Mouse (Mus musculus): ENCODE data around the gene Slc17a1. TPM values are rescaled to one million over a fixed set of nuclear protein-coding genes. Genes with fewer than 3 reads are reported as not detected.

Gene Slc17a1
- 0.77 and 0.97 TPM in 2 replicates for polyA plus RNA-seq (2015; fragmentation: Nextera tagmentation; extraction: Ambion mirVana)

DNA sequence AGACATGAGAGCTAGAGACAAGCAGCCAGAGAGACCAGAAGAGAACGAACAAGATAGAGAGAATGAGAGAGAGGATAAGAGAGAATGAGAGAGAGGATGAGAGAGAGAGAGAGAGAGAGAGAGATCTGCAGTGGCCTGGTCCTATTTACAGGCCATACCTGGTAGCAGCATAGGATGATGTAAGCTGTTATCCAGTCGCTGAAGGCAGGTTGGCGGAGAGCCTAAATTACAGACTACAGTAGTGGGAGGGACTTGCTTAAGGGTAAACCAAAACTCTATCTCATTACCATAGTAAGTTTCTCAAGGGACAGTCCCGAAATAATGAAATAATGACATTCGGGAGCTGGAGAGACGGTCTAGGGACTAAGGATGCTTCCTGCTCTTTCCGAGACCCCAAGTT, at the start of gene Slc17a1:
TSS of gene Slc17a1 (plus strand) at position 346 of the 400 bp plus-strand sequence.
- Histone ChIP-seq H3K4me2 (ENCODE audit: low read depth, low read length) (no peak within 1 kb of the TSS), H3K36me3 (ENCODE audit: control insufficient read depth, insufficient read depth, low read length) (no peaks in the 10 kb centered on the region), H3K4me3 (ENCODE audit: low read length) (no peak within 1 kb of the TSS), H3K4me1 (ENCODE audit: control insufficient read depth, insufficient read depth, low read length) (0 out of 2 replicates have a peak, but pooled peaks cover 6% of the 10 kb centered on the region), H3K27ac (ENCODE audit: low read length) (no peak within 1 kb of the TSS), H3K9ac (ENCODE audit: low read depth, low read length) (no peak within 1 kb of the TSS), H3K9me3 (ENCODE audit: control insufficient read depth, low read length) (no peaks in the 10 kb centered on the region), H3K27me3 (replicated peaks; ENCODE audit: control insufficient read depth, insufficient read depth, low read length) (no peaks in the 10 kb centered on the region)
- ATAC-seq, result no peak
- 84% methylated on average over 7 of the region's 7 CpGs for WGBS

DNA sequence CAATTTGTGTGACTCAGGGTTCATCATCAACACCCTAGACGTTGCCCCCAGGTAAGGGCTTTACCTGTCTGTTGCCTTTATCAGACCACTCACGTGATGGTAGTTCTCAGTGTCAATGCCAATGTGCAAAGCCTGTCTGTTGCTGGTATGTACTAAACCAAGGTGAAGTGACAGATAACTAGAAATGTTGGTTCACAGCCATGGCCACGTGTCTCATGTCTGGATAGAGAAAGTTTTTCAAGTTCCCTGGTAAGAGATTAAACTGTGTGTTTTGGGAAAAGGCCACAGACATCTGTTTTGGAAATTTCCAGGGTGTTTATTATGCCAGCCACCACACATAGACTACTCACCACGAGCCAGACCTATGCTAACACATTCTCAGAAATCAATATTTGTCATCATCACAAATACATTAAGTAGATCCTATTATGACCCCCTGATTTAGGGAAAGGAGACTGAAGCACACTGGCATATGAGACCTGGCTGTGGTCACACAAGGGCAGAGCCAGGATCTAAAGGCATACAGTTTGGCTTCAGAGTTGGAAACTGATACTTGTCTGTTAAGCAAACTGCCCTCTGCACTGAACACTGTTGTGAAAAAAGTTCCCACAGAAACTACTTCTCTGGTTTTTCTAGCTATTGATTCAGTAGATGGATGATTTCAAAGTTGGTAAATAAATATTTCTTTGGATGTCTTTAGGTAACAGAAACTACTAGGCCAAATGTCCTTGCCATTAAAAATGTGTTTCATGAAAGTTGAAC, 47.2 kb upstream of the Slc17a1 start:
- 61% methylated on average over 4 of the region's 4 CpGs for WGBS
- H3K27ac ChIP-seq (ENCODE audit: low read length), result no peak overlapping the region
- no peak for ATAC-seq

DNA sequence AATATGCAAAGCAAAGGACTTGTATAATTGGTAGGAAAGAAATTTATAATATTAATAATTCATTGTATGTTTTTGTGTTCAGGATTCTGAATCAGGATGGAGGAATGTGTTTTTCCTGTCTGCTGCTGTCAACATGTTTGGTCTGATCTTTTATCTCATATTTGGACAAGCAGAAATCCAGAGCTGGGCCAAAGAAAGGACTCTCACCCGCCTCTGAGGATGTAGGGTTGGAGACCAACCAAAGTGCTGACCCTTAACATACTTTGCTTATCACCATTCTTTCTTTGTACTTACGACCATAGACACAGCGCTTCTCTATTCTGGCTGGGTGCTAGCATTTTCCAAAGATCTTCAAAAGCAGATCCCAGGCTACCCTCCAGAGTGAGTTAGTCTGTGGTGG, 45.3 kb upstream of the Slc17a1 start:
- no peak overlapping the region for H3K4me3 ChIP-seq (ENCODE audit: low read length)
- H3K9me3 ChIP-seq (ENCODE audit: control insufficient read depth, low read length), result no peaks in the 10 kb centered on the region
- H3K4me1 ChIP-seq (ENCODE audit: control insufficient read depth, insufficient read depth, low read length), result no peaks in the 10 kb centered on the region
- H3K4me2 ChIP-seq (ENCODE audit: low read depth, low read length), result no peak overlapping the region
- H3K9ac ChIP-seq (ENCODE audit: low read depth, low read length), result no peak overlapping the region
- H3K36me3 ChIP-seq (ENCODE audit: control insufficient read depth, insufficient read depth, low read length), result no peaks in the 10 kb centered on the region
- WGBS, result 75% methylated on average over 3 of the region's 3 CpGs
- no peaks in the 10 kb centered on the region for H3K27me3 ChIP-seq (replicated peaks; ENCODE audit: control insufficient read depth, insufficient read depth, low read length)
- H3K27ac ChIP-seq (ENCODE audit: low read length), result no peak overlapping the region
- ATAC-seq, result no peak

More for the DNA sequence above, 47.2 kb upstream of the Slc17a1 start:
- no peak overlapping the region for H3K4me2 ChIP-seq (ENCODE audit: low read depth, low read length)
- no peak overlapping the region for H3K9ac ChIP-seq (ENCODE audit: low read depth, low read length)
- H3K4me1 ChIP-seq (ENCODE audit: control insufficient read depth, insufficient read depth, low read length), result no peaks in the 10 kb centered on the region
- H3K9me3 ChIP-seq (ENCODE audit: control insufficient read depth, low read length), result no peaks in the 10 kb centered on the region
- no peak overlapping the region for H3K4me3 ChIP-seq (ENCODE audit: low read length)
- H3K27me3 ChIP-seq (replicated peaks; ENCODE audit: control insufficient read depth, insufficient read depth, low read length), result no peaks in the 10 kb centered on the region
- no peaks in the 10 kb centered on the region for H3K36me3 ChIP-seq (ENCODE audit: control insufficient read depth, insufficient read depth, low read length)

- Histone ChIP-seq H3K4me1 (ENCODE audit: control insufficient read depth, insufficient read depth, low read length) (no peaks in the 10 kb centered on the region), H3K27me3 (replicated peaks; ENCODE audit: control insufficient read depth, insufficient read depth, low read length) (no peaks in the 10 kb centered on the region), H3K27ac (ENCODE audit: low read length) (no peak overlapping the region), H3K36me3 (ENCODE audit: control insufficient read depth, insufficient read depth, low read length) (no peaks in the 10 kb centered on the region), H3K4me2 (ENCODE audit: low read depth, low read length) (no peak overlapping the region), H3K9me3 (ENCODE audit: control insufficient read depth, low read length) (no peaks in the 10 kb centered on the region), H3K9ac (ENCODE audit: low read depth, low read length) (no peak overlapping the region), H3K4me3 (ENCODE audit: low read length) (no peak overlapping the region)
- no peak for ATAC-seq
- WGBS, result 66% methylated on average over 3 of the region's 3 CpGs
Measured at GRCm38 (mm10) chr13:23826606-23827005, 40.9 kb upstream of the Slc17a1 start.

DNA sequence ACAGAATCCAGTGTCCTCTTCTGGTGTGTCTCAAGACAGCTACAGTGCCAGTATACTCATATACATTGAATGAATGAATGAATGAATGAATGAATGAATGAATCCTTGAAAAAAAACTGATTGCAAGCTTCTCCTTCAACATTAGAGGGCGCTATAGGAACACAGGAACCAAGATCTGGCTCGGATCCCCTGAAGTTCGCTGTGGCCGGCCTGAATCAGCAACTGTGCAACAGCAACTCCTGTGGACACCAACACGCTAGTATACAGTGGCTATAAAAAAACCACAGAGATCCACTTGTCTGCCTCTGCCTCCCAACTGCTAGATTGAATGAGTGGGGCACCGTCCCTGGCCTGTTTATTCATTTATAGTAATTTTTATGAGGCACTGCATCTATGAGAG, 34.5 kb upstream of the Slc17a1 start:
- Histone ChIP-seq H3K27me3 (replicated peaks; ENCODE audit: control insufficient read depth, insufficient read depth, low read length) (no peaks in the 10 kb centered on the region), H3K27ac (ENCODE audit: low read length) (no peak overlapping the region), H3K36me3 (ENCODE audit: control insufficient read depth, insufficient read depth, low read length) (no peaks in the 10 kb centered on the region), H3K4me1 (ENCODE audit: control insufficient read depth, insufficient read depth, low read length) (no peaks in the 10 kb centered on the region), H3K4me2 (ENCODE audit: low read depth, low read length) (no peak overlapping the region), H3K4me3 (ENCODE audit: low read length) (no peak overlapping the region), H3K9me3 (ENCODE audit: control insufficient read depth, low read length) (no peaks in the 10 kb centered on the region), H3K9ac (ENCODE audit: low read depth, low read length) (no peak overlapping the region)
- 6% methylated on average over 6 of the region's 6 CpGs for WGBS
- ATAC-seq, result no peak

GRCm38 (mm10) chr13:23834836-23835235, 32.7 kb upstream of the Slc17a1 start:
- Histone ChIP-seq H3K9ac (ENCODE audit: low read depth, low read length) (no peak overlapping the region), H3K4me3 (ENCODE audit: low read length) (no peak overlapping the region), H3K4me1 (ENCODE audit: control insufficient read depth, insufficient read depth, low read length) (no peaks in the 10 kb centered on the region), H3K27me3 (replicated peaks; ENCODE audit: control insufficient read depth, insufficient read depth, low read length) (no peaks in the 10 kb centered on the region), H3K27ac (ENCODE audit: low read length) (no peak overlapping the region), H3K9me3 (ENCODE audit: control insufficient read depth, low read length) (no peaks in the 10 kb centered on the region), H3K4me2 (ENCODE audit: low read depth, low read length) (no peak overlapping the region), H3K36me3 (ENCODE audit: control insufficient read depth, insufficient read depth, low read length) (no peaks in the 10 kb centered on the region)
- 92% methylated on average over 5 of the region's 5 CpGs for WGBS
- no peak for ATAC-seq

- Histone ChIP-seq H3K27ac (ENCODE audit: low read length) (no peak overlapping the region), H3K9ac (ENCODE audit: low read depth, low read length) (no peak overlapping the region)
- 87% methylated on average over 5 of the region's 5 CpGs for WGBS
Measured at GRCm38 (mm10) chr13:23836630-23837029, 30.9 kb upstream of the Slc17a1 start.

DNA sequence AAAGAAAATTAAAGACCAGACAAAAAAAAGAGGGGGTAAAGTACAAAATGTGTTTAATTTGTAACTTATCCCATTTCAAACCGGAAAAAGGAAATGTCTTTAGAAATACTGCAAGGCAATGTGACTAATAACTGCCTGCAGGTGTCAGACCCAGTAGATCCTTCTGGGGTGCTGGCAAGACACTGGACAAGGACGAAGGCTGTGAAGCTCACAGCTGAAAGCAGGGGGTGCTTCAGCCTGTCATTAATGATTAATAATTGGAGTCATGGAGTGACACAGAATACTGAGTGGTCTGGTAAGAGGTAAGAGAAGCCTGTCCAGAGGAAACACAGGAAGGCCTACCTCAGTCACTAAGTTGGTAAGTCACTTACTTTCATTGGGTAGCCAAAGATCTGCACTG, 28.2 kb upstream of the Slc17a1 start, which contains the start of gene Slc17a3:
TSS of gene Slc17a3 (plus strand) at position 127 of the 400 bp plus-strand sequence.
- H3K36me3 ChIP-seq (ENCODE audit: control insufficient read depth, insufficient read depth, low read length), result no peaks in the 10 kb centered on the region
- no peaks in the 10 kb centered on the region for H3K9me3 ChIP-seq (ENCODE audit: control insufficient read depth, low read length)
- no peak within 1 kb of the TSS for H3K4me3 ChIP-seq (ENCODE audit: low read length)
- no peaks in the 10 kb centered on the region for H3K4me1 ChIP-seq (ENCODE audit: control insufficient read depth, insufficient read depth, low read length)
- WGBS, result 58% methylated on average over 2 of the region's 2 CpGs
- no peak within 1 kb of the TSS for H3K4me2 ChIP-seq (ENCODE audit: low read depth, low read length)
- no peaks in the 10 kb centered on the region for H3K27me3 ChIP-seq (replicated peaks; ENCODE audit: control insufficient read depth, insufficient read depth, low read length)
- no peak for ATAC-seq
- no peak within 1 kb of the TSS for H3K27ac ChIP-seq (ENCODE audit: low read length)
- H3K9ac ChIP-seq (ENCODE audit: low read depth, low read length), result no peak within 1 kb of the TSS

More at GRCm38 (mm10) chr13:23836630-23837029, 30.9 kb upstream of the Slc17a1 start:
- no peak overlapping the region for H3K4me2 ChIP-seq (ENCODE audit: low read depth, low read length)
- no peak for ATAC-seq
- H3K4me3 ChIP-seq (ENCODE audit: low read length), result no peak overlapping the region
- H3K9me3 ChIP-seq (ENCODE audit: control insufficient read depth, low read length), result no peaks in the 10 kb centered on the region
- no peaks in the 10 kb centered on the region for H3K27me3 ChIP-seq (replicated peaks; ENCODE audit: control insufficient read depth, insufficient read depth, low read length)
- H3K4me1 ChIP-seq (ENCODE audit: control insufficient read depth, insufficient read depth, low read length), result no peaks in the 10 kb centered on the region
- H3K36me3 ChIP-seq (ENCODE audit: control insufficient read depth, insufficient read depth, low read length), result no peaks in the 10 kb centered on the region

- H3K27me3 ChIP-seq (replicated peaks; ENCODE audit: control insufficient read depth, insufficient read depth, low read length), result no peaks in the 10 kb centered on the region
- no peak for ATAC-seq
- H3K27ac ChIP-seq (ENCODE audit: low read length), result no peak overlapping the region
- H3K4me3 ChIP-seq (ENCODE audit: low read length), result no peak overlapping the region
- H3K4me1 ChIP-seq (ENCODE audit: control insufficient read depth, insufficient read depth, low read length), result no peaks in the 10 kb centered on the region
- WGBS, result 86% methylated on average over 4 of the region's 4 CpGs
- no peaks in the 10 kb centered on the region for H3K36me3 ChIP-seq (ENCODE audit: control insufficient read depth, insufficient read depth, low read length)
- H3K4me2 ChIP-seq (ENCODE audit: low read depth, low read length), result no peak overlapping the region
- no peaks in the 10 kb centered on the region for H3K9me3 ChIP-seq (ENCODE audit: control insufficient read depth, low read length)
- H3K9ac ChIP-seq (ENCODE audit: low read depth, low read length), result no peak overlapping the region
Measured at GRCm38 (mm10) chr13:23845851-23846250, 21.7 kb upstream of the Slc17a1 start.
